Mouse (Mus musculus): ENCODE results near the gene Ephb2.

DNA sequence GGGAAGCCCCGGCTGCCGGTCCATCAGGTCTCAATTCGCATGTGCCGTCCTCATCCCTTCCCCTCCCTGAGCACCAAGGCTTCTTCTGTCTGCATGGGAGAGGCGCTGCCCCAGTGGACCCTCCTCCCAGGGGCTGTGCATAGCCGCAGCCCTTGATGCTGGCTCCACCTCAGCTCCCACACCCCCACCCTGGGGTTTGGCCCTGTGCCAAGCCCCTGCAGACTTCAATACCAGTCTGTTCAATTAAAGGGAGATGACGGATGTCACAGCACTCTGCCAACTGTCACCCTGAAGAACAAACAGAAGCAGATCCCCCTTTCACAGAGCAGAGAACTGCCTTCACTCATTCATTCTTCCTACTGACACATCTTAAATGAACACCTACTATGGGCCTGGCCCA, 19.1 kb downstream of the Ephb2 start:
- TF ChIP-seq CTCF (IDR thresholded peaks at IDR 0.05; ENCODE audit: control insufficient read depth, insufficient read depth, insufficient read length): no peak
- TF ChIP-seq MAX (IDR thresholded peaks at IDR 0.05): no peak
- TF ChIP-seq FOSL1 (IDR thresholded peaks at IDR 0.05; ENCODE audit: insufficient read depth, low read length, poor library complexity, severe bottlenecking): no peak
- TF ChIP-seq USF1 (IDR thresholded peaks at IDR 0.05; ENCODE audit: low read depth): no peak
- no peak for TF ChIP-seq MYOD1 (IDR thresholded peaks at IDR 0.05; ENCODE audit: control insufficient read depth, insufficient read length, low read depth)
- TF ChIP-seq CEBPB (IDR thresholded peaks at IDR 0.05; ENCODE audit: low read depth): no peak
- TF ChIP-seq MYOG (IDR thresholded peaks at IDR 0.05; ENCODE audit: control insufficient read depth, extremely low read depth, insufficient read length): no peak

Measured in C2C12 (cell line).